Mouse (Mus musculus) layer of hippocampus, adult 11-12 months (tissue): ENCODE data around the gene Pkp4.
"Not testable (repeated sequence)": the region's sequence is repeated elsewhere in the genome, so short reads cannot be mapped to it uniquely, and the experiment has no call there.

ENCODE experiments used
- DNase-seq: peaks from one replicate; pipeline ENCODE4 v3.0.0; 2022; ENCODE audit warnings: low spot score

The Pkp4 gene

DNA sequence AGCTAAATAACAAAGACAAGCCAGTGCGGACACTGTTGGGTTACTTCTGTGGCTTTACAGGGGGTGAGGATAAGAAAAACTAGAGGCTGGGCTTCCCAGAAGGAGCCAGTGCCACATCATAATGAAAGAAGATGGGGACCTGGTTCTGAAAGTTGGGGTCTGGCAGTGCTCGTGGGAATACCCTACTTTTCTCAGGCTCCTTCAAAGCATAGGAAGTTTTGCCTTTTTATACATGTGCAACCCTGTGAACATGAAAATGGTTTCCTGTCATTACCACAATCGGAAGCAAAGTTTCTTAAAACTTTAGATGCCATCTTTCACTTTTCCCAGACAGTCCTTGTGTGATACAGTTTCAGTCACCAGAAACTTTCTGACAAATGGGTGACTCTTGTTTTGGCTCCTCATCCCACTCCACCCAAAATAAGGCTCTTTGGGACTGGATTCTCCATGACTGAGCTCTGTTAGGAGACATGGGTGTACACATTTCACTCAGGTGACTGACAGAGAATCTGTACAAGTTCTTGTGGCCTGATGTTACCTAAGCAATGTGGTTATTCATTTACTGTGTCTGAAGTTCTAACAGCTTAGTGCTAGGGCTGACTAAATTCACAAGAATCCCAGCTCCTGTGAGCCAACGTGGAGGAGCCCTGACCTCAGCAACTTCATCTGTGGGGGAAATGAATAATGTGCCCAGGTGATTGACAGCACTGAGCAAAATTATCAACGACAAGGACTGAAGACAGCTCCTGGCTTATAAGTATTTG is 179.3 kb downstream of the Pkp4 start:
- no peak for DNase-seq

DNA sequence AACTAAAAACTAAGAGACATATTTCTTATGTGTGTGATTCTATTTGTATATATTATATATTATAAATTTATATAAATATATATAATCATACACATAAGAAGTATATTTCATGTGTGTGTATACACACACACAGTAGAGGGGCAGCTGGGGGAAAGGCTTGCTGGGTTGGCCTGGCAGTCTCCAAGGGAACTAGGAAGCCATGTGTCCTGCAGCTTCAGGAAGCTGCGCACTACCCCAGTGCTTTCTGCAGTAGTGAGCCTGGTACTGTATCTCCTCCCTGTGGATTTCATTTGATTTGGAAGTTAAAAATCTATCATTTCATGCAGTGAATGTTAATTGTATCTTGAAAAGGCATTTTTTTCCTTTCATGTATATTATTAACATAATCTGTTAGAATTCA is 180.2 kb downstream of the Pkp4 start:
- DNase-seq, result no peak

DNA sequence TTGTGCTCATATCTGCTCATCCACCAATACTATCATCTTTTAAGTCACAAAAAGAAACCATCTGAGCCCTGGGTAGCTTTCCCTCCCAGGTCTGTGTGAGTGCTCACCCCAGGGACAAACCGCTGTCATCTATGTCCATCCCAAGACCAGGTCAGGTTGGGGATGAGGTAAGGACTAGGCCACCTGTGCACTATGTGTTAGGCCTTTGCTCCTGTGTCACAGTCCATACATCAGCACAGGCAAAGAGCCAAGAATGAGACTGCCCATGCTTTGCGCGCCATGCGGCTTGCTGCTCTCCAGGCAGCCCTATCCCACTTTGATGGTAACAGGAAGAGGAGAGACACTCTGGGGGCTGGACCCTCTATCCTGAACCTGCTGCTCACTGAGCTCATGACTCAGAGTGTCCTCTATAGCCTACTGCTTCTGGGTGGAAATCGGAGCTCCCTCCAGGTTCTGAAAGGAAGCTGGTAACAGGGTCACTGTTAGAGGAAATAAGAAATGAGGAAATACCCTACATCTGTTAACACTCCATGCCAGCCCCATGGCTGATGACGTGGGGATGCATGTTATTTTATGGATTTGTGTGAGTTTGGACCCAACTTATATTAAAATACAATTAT is 182.1 kb downstream of the Pkp4 start:
- DNase-seq, result no peak

DNA sequence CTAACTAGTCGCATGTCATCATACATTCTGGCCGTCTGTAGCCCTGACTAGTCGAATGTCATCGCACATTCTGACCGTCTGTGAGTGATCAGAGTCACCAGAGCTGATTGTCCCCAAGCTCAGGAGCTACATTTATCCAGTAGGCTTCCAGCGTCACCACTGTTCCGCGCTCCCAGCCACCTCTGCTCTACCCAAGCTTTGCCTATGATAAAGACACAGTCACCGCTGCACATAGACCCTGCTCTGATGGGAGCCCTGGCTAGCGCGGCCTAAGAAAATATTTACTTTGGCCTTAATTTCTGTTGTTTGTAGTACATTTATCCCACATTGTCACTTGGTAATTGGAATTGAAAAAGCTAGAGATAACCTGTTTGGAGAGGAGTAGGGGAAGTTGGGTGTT is 183.2 kb downstream of the Pkp4 start:
- DNase-seq, result no peak

DNA sequence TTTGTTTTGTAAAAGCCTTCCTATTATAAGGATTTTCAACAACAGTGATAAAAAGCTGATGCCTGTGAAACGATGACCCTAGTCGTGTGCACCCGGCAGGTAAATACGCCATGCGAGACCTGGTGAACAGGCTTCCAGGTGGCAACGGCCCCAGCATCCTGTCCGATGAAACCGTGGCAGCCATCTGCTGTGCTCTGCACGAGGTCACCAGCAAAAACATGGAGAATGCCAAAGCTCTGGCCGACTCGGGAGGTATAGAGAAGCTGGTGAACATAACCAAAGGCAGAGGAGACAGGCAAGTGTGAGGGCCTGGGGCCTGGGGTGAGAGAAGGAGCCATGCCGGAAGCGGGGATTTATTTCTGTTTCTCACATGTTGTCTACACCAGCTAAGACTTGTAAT is 184.0 kb downstream of the Pkp4 start:
- no peak for DNase-seq

DNA sequence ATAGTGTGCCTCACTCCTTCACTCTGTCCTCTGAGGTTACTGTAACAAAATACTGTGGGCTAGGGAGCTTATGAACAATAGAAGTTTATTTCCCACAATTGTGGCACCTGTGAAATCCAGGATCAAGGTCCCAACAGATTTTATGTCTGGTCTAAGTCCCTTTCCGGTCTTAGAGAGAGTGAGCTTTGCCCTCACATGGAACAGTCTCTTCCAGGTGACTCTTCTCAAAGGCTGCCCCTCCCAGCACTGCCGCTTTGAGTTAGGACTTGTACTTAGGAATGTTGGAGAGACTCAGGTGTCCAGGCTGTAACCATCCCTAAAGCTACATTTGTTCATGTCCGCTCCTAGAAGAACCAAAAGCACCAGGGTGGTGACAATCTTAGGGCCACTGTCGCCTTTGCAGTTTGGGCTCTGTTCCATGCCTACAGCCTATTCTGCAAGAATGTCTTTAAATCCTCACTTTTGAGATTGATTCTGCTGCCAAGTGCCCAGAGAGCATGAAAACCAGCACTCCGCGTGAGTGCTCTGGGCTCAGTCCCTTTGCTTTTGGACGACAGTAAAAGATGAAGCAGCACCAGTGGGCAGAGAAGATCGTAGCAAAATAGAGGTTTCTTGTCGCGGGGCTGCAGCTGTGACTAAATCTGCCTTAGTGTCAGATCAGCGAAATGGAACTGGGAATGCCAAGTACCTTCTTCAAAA is 184.6 kb downstream of the Pkp4 start:
- DNase-seq, result no peak

- DNase-seq, result peak; percentile 67
Observed at GRCm38 (mm10) chr2:59346443-59346842, 185.8 kb downstream of the Pkp4 start.

GRCm38 (mm10) chr2:59348585-59348984 is 187.9 kb downstream of the Pkp4 start:
- DNase-seq, result no peak

DNA sequence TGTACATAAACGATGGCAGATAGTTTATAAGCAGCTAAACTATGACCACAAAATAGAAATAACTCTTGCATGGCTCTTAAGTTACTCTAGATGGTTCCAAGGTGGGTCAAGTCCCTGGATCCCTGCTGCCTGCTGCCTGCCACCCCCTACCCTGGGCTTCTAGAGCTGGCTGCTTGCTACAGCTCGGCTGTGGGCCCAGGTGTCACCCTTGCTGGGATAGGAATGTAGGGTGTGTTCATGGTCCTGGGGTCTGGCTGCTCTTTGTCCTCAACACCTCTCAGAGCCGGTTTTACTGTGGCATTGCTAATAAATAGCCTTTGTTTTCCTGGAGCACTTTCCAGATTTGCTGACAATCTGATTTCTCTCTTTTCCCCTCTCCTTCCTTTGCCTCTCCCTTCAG is 189.4 kb downstream of the Pkp4 start:
- DNase-seq, result no peak

DNA sequence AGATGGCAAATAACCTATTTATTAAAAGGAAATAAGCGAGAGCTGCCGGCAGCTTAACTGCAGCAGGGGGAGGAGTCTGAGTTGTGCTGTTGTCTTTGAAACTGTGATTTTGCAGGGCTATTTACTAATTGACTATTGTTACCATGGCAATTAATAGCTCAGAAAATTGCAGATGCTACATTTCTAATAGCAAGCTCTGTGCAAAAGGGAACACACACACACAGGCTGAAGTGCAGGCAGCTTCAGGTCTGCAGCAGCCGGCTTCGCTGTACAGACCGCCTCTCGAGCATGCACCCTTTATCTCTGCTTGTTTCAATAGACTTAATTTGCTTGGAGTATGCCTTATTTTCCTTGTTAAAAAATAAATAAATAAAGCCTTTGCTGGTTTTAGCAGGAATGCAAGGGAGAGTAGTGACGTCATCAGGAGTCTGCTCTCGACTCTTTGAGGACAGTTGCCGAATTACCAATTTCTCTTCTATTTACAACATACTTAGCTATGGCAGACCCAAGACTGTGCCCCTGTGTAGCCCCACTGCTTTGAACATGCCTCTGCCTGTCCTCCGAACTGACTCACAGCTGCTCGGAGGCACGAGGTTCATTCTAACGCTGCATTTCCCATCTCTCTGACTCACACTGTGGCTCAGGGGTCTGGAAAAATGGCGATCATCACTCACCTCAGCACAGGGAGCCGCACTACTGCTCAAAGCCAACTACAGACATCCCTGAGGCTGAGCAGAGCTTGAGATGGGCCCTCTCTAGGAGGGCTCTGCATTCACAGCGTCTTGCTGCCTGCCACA is 190.9 kb downstream of the Pkp4 start:
- DNase-seq, result no peak

DNA sequence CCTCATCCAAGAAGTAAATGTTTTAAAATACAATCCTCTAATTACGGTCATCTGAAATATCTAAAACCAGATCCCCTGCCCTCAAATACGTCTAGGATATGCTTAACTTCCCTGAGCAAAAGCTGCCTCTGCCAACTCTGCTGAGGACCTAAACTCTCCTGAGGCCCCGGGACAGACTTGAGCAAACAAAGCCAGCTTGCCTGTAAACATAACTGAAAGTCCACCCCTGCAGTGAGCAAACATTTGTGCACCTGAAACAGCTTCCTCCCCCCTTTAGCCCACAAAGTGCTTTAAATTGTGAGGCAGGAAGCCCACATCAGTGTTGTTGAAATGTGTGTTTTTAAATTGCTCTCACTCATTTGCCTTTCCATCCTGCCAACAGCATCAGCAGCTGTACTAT is 193.2 kb downstream of the Pkp4 start:
- DNase-seq, result no peak

DNA sequence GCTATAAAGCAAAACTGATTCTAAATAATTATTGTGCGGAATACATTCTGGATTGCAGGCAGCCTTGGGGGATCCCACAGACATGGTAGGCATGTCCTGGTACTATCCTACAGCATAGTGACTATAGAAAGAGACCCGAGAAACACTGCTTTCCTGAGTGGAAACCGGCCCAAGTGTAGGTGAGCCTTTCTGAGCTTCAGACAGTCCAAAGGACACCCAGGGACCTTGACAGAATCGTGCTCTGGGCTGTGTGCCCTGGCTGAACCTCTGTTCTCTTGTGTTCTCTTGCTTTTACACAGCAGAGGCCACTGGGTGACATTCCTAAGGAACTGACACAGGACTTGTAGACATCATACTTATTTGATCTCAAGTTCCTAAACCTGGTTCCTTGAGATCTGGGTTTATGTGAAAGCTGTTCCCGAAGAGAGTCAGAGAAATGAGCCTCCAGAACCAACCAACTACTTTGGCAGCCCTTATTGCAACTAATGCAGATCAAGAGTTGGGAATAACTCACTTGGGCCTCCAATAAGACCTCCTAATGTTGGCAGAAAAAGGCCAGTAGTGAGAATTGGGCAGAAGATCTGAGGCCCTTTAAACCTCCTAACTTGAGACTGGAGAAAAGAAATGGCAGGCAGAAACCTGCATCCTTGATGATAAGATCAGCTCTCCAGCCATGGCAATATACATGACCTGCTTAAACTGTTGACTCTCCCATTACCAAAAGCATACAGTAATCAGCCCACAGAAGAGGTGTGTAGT is 195.1 kb downstream of the Pkp4 start:
- DNase-seq, result no peak

DNA sequence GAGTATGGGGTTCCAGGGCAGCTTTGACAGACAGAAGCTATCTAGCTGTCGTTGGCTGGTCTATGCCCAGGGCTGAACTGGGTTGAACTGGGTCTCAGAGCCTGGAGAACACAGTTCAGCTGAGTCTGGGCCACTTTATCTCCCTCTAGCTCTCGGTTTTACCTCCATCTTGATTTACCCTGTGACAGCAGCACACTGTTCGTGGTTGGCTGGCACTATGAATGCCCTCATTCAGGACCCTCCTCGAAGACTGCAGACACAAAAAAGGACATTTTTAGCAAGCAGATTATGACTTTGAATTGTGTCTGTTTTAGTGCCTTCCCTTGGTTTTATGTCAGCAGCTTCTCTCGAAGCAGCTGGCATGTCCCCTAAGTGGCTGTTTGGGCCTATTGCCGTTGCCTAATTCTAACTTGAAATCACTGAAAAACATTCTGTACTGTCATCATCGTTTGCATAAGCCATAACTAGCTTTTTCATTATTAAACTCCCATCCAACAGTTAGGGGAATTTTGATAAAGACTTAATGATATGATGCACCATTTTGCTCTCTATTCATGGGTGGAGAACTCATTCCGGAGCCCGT is 199.2 kb downstream of the Pkp4 start:
- no peak for DNase-seq

DNA sequence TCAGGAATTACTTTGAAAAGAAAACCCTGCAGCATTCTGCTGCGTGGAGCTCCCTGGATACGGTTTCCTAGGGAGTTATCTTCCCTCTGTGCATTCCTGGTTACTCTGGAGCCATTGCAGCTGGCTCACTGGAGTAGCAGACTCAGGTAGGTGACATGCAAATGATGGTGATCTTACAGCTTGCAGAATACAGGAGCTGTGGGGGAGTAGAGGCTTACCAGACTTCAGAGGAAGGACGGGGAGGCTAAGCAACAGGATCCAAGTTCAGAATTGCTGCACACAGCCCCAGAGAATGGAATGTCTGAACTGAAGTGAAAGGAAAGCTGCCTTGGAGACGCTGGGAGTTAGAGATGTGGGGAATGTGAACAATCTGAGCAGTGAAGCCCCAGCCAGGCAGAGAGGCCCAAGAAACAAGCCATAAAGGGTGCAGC is 200.7 kb downstream of the Pkp4 start:
- DNase-seq, result no peak

DNA sequence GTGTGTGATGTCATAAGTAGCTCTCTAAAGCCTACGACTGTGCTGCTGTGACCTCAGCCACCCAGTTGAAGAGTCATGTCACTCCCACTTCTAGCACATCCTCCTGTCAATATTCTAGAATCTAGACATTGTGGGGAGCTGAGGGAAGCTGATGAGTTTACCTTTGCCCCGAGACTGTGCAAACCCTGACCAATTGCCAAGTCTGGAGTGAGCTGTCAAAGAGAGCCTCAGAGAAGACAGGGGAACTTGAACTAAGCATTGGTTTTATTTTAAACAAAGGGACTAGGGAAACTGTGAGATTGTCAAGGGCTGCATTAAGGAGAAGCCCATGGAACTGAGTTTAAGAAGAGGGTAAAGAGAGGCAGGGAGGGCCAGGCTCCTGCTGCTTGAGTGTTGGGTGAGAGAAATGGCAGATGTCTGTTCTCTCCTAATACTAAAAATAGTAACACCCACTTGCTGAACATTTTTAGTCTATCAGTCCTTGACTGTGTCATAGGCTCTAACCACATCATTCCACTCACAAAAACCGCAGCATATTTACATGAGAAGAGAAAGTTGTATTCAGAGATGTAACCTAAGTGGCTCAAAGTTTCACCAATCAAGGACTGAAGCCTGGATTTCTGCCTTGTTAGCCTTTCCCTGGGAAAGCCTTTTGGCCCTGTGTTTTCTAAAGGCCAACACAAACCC is 203.6 kb downstream of the Pkp4 start:
- DNase-seq, result no peak

- no peak for DNase-seq
Observed at GRCm38 (mm10) chr2:59367191-59367590, 206.5 kb downstream of the Pkp4 start.

DNA sequence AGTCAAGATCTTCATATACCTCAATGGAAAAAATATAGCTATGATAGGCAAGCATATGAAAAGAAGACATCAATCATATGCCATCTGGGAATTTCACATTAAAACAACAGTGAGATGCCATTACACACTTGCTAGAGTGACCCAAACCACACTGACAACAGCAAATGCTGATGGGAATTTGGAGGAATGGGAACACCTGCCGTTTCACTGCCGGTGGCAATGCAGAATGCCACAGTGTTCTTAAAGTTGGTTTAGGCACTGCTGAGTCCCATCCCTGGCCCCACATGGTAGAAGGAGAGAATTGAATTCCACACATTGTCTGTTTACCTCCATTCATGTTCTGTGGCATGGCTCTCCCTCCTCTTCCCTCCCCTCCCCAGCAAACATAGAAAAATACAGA is 212.5 kb downstream of the Pkp4 start:
- no peak for DNase-seq

DNA sequence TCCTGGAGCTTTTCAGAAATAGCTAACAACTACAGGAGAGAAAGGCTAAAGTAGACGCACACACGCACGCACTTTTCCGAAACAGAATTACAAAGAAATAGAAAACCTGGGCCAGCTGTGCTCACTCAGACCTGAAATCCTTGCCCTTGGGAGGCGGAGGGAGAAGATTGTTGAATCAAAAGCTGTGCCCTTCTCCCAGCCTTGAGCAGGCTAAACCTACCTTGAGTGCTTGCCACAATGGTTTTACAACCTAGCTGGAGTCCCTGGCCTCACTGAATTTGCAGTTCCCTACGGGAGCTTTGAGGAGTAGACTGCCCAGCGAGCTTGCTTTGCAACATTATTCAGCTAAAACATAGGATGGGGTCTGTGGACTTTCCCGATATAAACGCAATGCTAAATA is 217.4 kb downstream of the Pkp4 start:
- no peak for DNase-seq

- not testable (repeated sequence) for DNase-seq
Observed at GRCm38 (mm10) chr2:59378861-59379260, 218.2 kb downstream of the Pkp4 start.

DNA sequence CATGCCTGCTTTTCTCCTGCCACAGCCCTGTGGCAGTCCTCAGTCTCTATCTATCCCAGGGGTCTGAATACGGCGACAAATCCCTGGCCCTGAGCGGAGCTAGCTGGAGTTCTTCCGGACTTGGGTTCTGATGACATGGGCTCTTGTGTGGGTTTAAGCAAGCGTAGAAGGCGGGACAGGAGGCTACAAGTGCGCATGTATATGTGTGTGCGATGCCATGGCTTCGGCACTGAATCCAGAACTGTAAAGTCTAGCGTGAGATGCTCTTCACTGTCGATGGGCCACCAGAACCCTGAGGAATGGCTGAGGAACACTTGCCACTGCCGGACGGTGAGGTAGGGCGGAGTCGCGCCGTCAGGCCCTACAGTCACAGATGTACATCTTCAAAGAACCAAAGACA is 222.6 kb downstream of the Pkp4 start:
- no peak for DNase-seq
